Mouse (Mus musculus) CH12.LX (cell line): ENCODE data around the gene Ctdspl. TPM values are rescaled to one million over a fixed set of nuclear protein-coding genes. Genes with fewer than 3 reads are reported as not detected.

Experiments
- DNase-seq: peaks from one replicate; pipeline ENCODE4 v3.0.0-alpha.2; 2013; ENCODE audit errors: extremely low read depth
- H3K27ac ChIP-seq: 2 replicates; pipeline ENCODE4 v1.5.1; 2012; ENCODE audit warnings: low read depth, mild to moderate bottlenecking, control low read depth, moderate library complexity; ENCODE audit not compliant: insufficient read depth
- H3K27me3 ChIP-seq: replicated peaks from 2 replicates; pipeline ENCODE3; 2012; ENCODE audit warnings: inconsistent platforms
- H3K36me3 ChIP-seq, 2 experiments: replicated peaks in 1 of 2; 2 replicates each; pipeline versions ENCODE3 to v1.6.1; 2012; ENCODE audit warnings: inconsistent platforms in 1 of 2, low read length in 1 of 2, mild to moderate bottlenecking in 1 of 2, mixed read lengths in 1 of 2, moderate library complexity in 1 of 2; ENCODE audit not compliant: control insufficient read depth in 1 of 2, insufficient read depth in 1 of 2
- H3K4me1 ChIP-seq, 2 experiments: 2 replicates each; pipeline ENCODE4 v1.6.1; 2012; ENCODE audit warnings: inconsistent platforms in 1 of 2, moderate library complexity in 1 of 2; ENCODE audit not compliant: insufficient read depth in 2 of 2, control insufficient read depth in 1 of 2
- H3K4me2 ChIP-seq: 2 replicates; pipeline ENCODE4 v1.6.1; 2012; ENCODE audit warnings: low read depth, mild to moderate bottlenecking, control low read depth; ENCODE audit not compliant: poor library complexity, insufficient read depth, severe bottlenecking
- H3K4me3 ChIP-seq, 3 experiments: fragments of 150-350 bp in 1 of 3; sonication (generic) in 1 of 3; replicated peaks in 1 of 3; 2 replicates each; pipeline versions ENCODE3 to v1.5.1; 2011 to 2012; ENCODE audit warnings: low read depth in 2 of 3, low read length in 2 of 3, mild to moderate bottlenecking in 2 of 3, moderate library complexity in 2 of 3, control low read depth in 1 of 3, improper control_type of control experiment in 1 of 3, inconsistent platforms in 1 of 3, mixed read lengths in 1 of 3; ENCODE audit not compliant: poor library complexity in 1 of 3
- H3K79me2 ChIP-seq: replicated peaks from 2 replicates; pipeline ENCODE4 v1.6.1; 2012; ENCODE audit warnings: mild to moderate bottlenecking, moderate library complexity; ENCODE audit not compliant: control insufficient read depth, poor library complexity, insufficient read depth, severe bottlenecking; ENCODE audit errors: extremely low read depth
- H3K9ac ChIP-seq: 2 replicates; pipeline ENCODE4 v1.6.1; 2012; ENCODE audit warnings: low read depth, mild to moderate bottlenecking, control low read depth, moderate library complexity; ENCODE audit not compliant: insufficient read depth
- H3K9me3 ChIP-seq: replicated peaks from 2 replicates; pipeline ENCODE3; 2012; ENCODE audit warnings: low read length, inconsistent platforms, mixed read lengths
- BHLHE40 ChIP-seq: IDR thresholded peaks from 2 replicates; pipeline ENCODE4 v1.6.1; 2011; ENCODE audit warnings: mild to moderate bottlenecking, low read depth, low read length, improper control_type of control experiment
- CHD1 ChIP-seq: IDR thresholded peaks from 2 replicates; pipeline ENCODE4 v1.6.1; 2012; ENCODE audit warnings: low read depth, low read length, improper control_type of control experiment, inconsistent platforms
- CHD2 ChIP-seq: IDR thresholded peaks from 2 replicates; pipeline ENCODE4 v1.6.1; 2011; ENCODE audit warnings: low read length, improper control_type of control experiment
- CTCF ChIP-seq, 2 experiments: IDR thresholded peaks in 1 of 2; conservative IDR thresholded peaks in 1 of 2; 2 replicates each; pipeline ENCODE4 v1.5.1; 2011 to 2012; ENCODE audit warnings: low read depth in 2 of 2, low read length in 2 of 2, improper control_type of control experiment in 1 of 2, inconsistent platforms in 1 of 2, mild to moderate bottlenecking in 1 of 2, moderate library complexity in 1 of 2
- E2F4 ChIP-seq: IDR thresholded peaks from 2 replicates; pipeline ENCODE4 v1.6.1; 2011; ENCODE audit warnings: low read depth, low read length, improper control_type of control experiment; ENCODE audit not compliant: insufficient replicate concordance
- ELF1 ChIP-seq: IDR thresholded peaks from 2 replicates; pipeline ENCODE4 v1.6.1; 2014; ENCODE audit warnings: low read depth, mild to moderate bottlenecking, inconsistent platforms, low read length, improper control_type of control experiment
- EP300 ChIP-seq: IDR thresholded peaks from 2 replicates; pipeline ENCODE4 v1.6.1; 2011; ENCODE audit warnings: low read length, improper control_type of control experiment
- HCFC1 ChIP-seq: IDR thresholded peaks from 2 replicates; pipeline ENCODE4 v1.6.1; 2012; ENCODE audit warnings: low read depth, mild to moderate bottlenecking, inconsistent platforms, low read length, improper control_type of control experiment
- IRF4 ChIP-seq: IDR thresholded peaks from 2 replicates; pipeline ENCODE4 v1.6.1; 2014; ENCODE audit warnings: low read depth, mild to moderate bottlenecking, inconsistent platforms, low read length, improper control_type of control experiment
- JUN ChIP-seq: IDR thresholded peaks from 2 replicates; pipeline ENCODE4 v1.6.1; 2011; ENCODE audit warnings: low read depth, mild to moderate bottlenecking, low read length, improper control_type of control experiment, moderate library complexity; ENCODE audit not compliant: insufficient read depth
- JUND ChIP-seq: conservative IDR thresholded peaks from 2 replicates; pipeline ENCODE4 v1.6.1; 2011; ENCODE audit warnings: low read depth, low read length, improper control_type of control experiment
- KAT2A ChIP-seq: IDR thresholded peaks from 2 replicates; pipeline ENCODE4 v1.6.1; 2012; ENCODE audit warnings: low read length, improper control_type of control experiment, inconsistent platforms; ENCODE audit not compliant: insufficient replicate concordance
- MAZ ChIP-seq: IDR thresholded peaks from 2 replicates; pipeline ENCODE4 v1.6.1; 2012; ENCODE audit warnings: low read depth, mild to moderate bottlenecking, inconsistent platforms, low read length, improper control_type of control experiment, moderate library complexity
- MEF2A ChIP-seq: IDR thresholded peaks from 2 replicates; pipeline ENCODE4 v1.6.1; 2014; ENCODE audit warnings: low read depth, mild to moderate bottlenecking, inconsistent platforms, low read length, improper control_type of control experiment, borderline replicate concordance
- PAX5 ChIP-seq: IDR thresholded peaks from 2 replicates; pipeline ENCODE4 v1.6.1; 2012; ENCODE audit warnings: low read length, inconsistent platforms, mixed read lengths
- POLR2A ChIP-seq: IDR thresholded peaks from 2 replicates; pipeline ENCODE4 v1.6.1; 2011; ENCODE audit warnings: low read depth, mild to moderate bottlenecking, improper control_type of control experiment, low read length
- POLR2AphosphoS2 ChIP-seq: IDR thresholded peaks from 2 replicates; pipeline ENCODE4 v1.6.1; 2011; ENCODE audit warnings: low read depth, low read length, improper control_type of control experiment
- RCOR1 ChIP-seq: conservative IDR thresholded peaks from 2 replicates; pipeline ENCODE4 v1.6.1; 2012; ENCODE audit warnings: low read depth, mild to moderate bottlenecking, inconsistent platforms, low read length, improper control_type of control experiment
- UBTF ChIP-seq: IDR thresholded peaks from 2 replicates; pipeline ENCODE4 v1.6.1; 2012; ENCODE audit warnings: low read depth, mild to moderate bottlenecking, inconsistent platforms, low read length, improper control_type of control experiment, moderate library complexity
- USF1 ChIP-seq: IDR thresholded peaks from 2 replicates; pipeline ENCODE4 v1.6.1; 2014; ENCODE audit warnings: low read depth, mild to moderate bottlenecking, inconsistent platforms, low read length, improper control_type of control experiment
- USF2 ChIP-seq: conservative IDR thresholded peaks from 2 replicates; pipeline ENCODE4 v1.6.1; 2011; ENCODE audit warnings: low read depth, low read length, improper control_type of control experiment
- ZKSCAN1 ChIP-seq: IDR thresholded peaks from 2 replicates; pipeline ENCODE4 v1.6.1; 2012; ENCODE audit warnings: low read depth, inconsistent platforms, low read length, improper control_type of control experiment, borderline replicate concordance
- ZNF384 ChIP-seq: IDR thresholded peaks from 2 replicates; pipeline ENCODE4 v1.6.1; 2012; ENCODE audit warnings: low read depth, low read length, improper control_type of control experiment, inconsistent platforms
- dilution Hi-C: fragments of 300-500 bp; cut with MboI; formaldehyde crosslinking; loops from 2 replicates; pipeline ENCODE4 v1.14.3; 2020; ENCODE audit warnings: low sequenced_read_pairs; ENCODE audit not compliant: extremely low pct_unique_long_range_greater_than_20kb, extremely low pct_ligation_motif_present
- in situ Hi-C: fragments of 300-500 bp; cut with MboI; formaldehyde crosslinking; loops from 3 replicates; pipeline ENCODE4 v1.14.3; 2019; ENCODE audit warnings: low sequenced_read_pairs, low pct_ligation_motif_present, low pct_unique_long_range_greater_than_20kb, mixed read lengths
- polyA plus RNA-seq: library from polyadenylated mRNA; unstranded; fragments of >175 nt; gene quantifications from 2 replicates; pipeline ENCODE4 v1.2.1, GENCODE M21; 2012; ENCODE audit warnings: low read depth; ENCODE audit not compliant: insufficient read length
- total RNA-seq, 2 experiments: library from RNA; depleted of rRNA; stranded (reverse); fragments of 300-350 nt in 1 of 2; fragments of >200 nt in 1 of 2; gene quantifications; 2 replicates each; pipeline ENCODE4 v1.2.3; 2012 to 2014

Ctdspl gene
- total and polyA plus RNA-seq, 3 experiments = not detected

- Histone ChIP-seq H3K4me1 (no peaks in the 10 kb centered on the region), H3K27ac (no peak overlapping the region), H3K79me2 (no peaks in the 10 kb centered on the region), H3K4me2 (no peak overlapping the region), H3K9ac (no peak overlapping the region), H3K27me3 (peaks cover 17% of the 10 kb centered on the region), H3K36me3 (no peaks in the 10 kb centered on the region), H3K4me3 (no peak overlapping the region), H3K9me3 (no peaks in the 10 kb centered on the region)
- no peak for TF ChIP-seq USF2
- TF ChIP-seq MEF2A = no peak
- no peak for TF ChIP-seq CTCF (conservative IDR thresholded peaks at IDR 0.05 in 1 of 2, IDR thresholded peaks at IDR 0.05 in 1 of 2; ENCODE audit: low read depth in 2 of 2, low read length in 2 of 2)
- TF ChIP-seq BHLHE40 = no peak
- TF ChIP-seq UBTF = no peak
- no peak for TF ChIP-seq ZNF384
- no peak for TF ChIP-seq IRF4
- TF ChIP-seq ZKSCAN1 = no peak
- TF ChIP-seq POLR2A = no peak
- DNase-seq = no peak
- dilution Hi-C loops = no loop called here
- in situ Hi-C loops = no loop called here
Observed at GRCm38 (mm10) chr9:118942030-118942429, 15.8 kb downstream of the Ctdspl start.

GRCm38 (mm10) chr9:118943941-118944340 is 17.7 kb downstream of the Ctdspl start:
- Histone ChIP-seq H3K36me3 (no peaks in the 10 kb centered on the region), H3K79me2 (no peaks in the 10 kb centered on the region), H3K27me3 (peaks cover 22% of the 10 kb centered on the region), H3K27ac (no peak overlapping the region), H3K4me2 (no peak overlapping the region), H3K9me3 (no peaks in the 10 kb centered on the region), H3K9ac (no peak overlapping the region), H3K4me3 (no peak overlapping the region), H3K4me1 (no peaks in the 10 kb centered on the region)
- in situ Hi-C loops (no loop called here), dilution Hi-C loops (no loop called here)
- no peak for DNase-seq
- TF ChIP-seq ELF1 (no peak), JUND (no peak), MAZ (no peak), E2F4 (no peak), USF1 (no peak), RCOR1 (no peak), CHD1 (no peak), JUN (no peak), CHD2 (no peak), ZKSCAN1 (no peak), POLR2AphosphoS2 (no peak), PAX5 (no peak), EP300 (no peak), KAT2A (no peak), IRF4 (no peak), HCFC1 (no peak)
